In the genomic region with DNA sequence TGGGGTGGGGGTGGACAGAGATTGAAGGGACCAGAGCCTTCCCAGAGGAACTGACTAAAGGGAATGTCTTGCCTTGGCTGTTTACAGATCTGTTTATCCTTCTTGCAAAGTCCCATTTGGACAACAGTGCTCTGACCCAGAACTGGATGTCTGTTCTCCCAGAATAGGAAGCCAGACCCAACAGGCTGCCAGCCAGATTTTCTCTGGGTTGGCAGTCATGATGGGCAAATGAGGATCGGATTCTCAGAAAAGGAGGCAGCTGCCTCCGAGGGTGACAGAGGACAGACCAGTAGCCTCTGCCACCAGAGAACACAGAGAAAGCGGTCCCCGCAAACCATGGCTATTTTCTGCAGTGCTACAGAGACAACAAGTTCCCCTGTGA, we compare ENCODE assay signal across 8 mouse cellular contexts. TPM values are rescaled to one million over a fixed set of nuclear protein-coding genes. Genes with fewer than 3 reads are reported as not detected.
DNase-seq lines count a peak whose midpoint lies in the region; ATAC-seq lines count a peak whose summit lies in the region.

No protein-coding gene starts in this region.

- H3K27ac ChIP-seq in embryonic facial prominence, embryonic 12.5 days = peak overlapping the region; percentile 96
- H3K27ac ChIP-seq in heart, embryonic 16.5 days (ENCODE audit: low read length) = peak overlapping the region; percentile 96
- peak overlapping the region; percentile 75 for H3K27ac ChIP-seq in limb, embryonic 11.5 days (replicated peaks; ENCODE audit: low read depth, low read length)
- peak overlapping the region; percentile 54; the same call in 1 of the 2 replicates for H3K27ac ChIP-seq in neural tube, embryonic 12.5 days

- H3K4me3 ChIP-seq in embryonic facial prominence, embryonic 12.5 days = peak overlapping the region; percentile 60
- H3K4me3 ChIP-seq in heart, embryonic 16.5 days (ENCODE audit: low read length) = peak overlapping the region; percentile 71
- H3K4me3 ChIP-seq in limb, embryonic 11.5 days (ENCODE audit: low read depth, low read length) = peak overlapping the region; percentile 40
- H3K4me3 ChIP-seq in neural tube, embryonic 12.5 days = peak overlapping the region; percentile 44

- peaks cover 42% of the 10 kb centered on the region for H3K4me1 ChIP-seq in embryonic facial prominence, embryonic 12.5 days
- H3K4me1 ChIP-seq in heart, embryonic 16.5 days (ENCODE audit: control insufficient read depth, insufficient read depth, low read length) = peaks cover 50% of the 10 kb centered on the region
- H3K4me1 ChIP-seq in limb, embryonic 11.5 days (ENCODE audit: control insufficient read depth, insufficient read depth, low read length) = peaks cover 25% of the 10 kb centered on the region
- H3K4me1 ChIP-seq in neural tube, embryonic 12.5 days = peaks cover 46% of the 10 kb centered on the region

- H3K9ac ChIP-seq in embryonic facial prominence, embryonic 12.5 days = peak overlapping the region; percentile 81
- H3K9ac ChIP-seq in heart, embryonic 16.5 days (ENCODE audit: low read length) = peak overlapping the region; percentile 93
- peak overlapping the region; percentile 62 for H3K9ac ChIP-seq in limb, embryonic 11.5 days (ENCODE audit: low read length)
- peak overlapping the region; percentile 65 for H3K9ac ChIP-seq in neural tube, embryonic 12.5 days

- no peak for ATAC-seq in embryonic facial prominence, embryonic 12.5 days (ENCODE audit: insufficient number of reproducible peaks, insufficient read depth, low FRiP score, low TSS enrichment)
- 0 out of 2 replicates have a peak, but pooled peaks have one; percentile 0 for ATAC-seq in heart, embryonic 16.5 days (replicated peaks; ENCODE audit: extremely low read depth, insufficient read depth, low FRiP score)
- 0 out of 2 replicates have a peak, but pooled peaks have one; percentile 2 for ATAC-seq in limb, embryonic 11.5 days (ENCODE audit: insufficient number of reproducible peaks, low FRiP score, low TSS enrichment, low read depth)
- no peak for ATAC-seq in neural tube, embryonic 12.5 days (ENCODE audit: low FRiP score, low read depth)

- no peaks in the 10 kb centered on the region for H3K27me3 ChIP-seq in embryonic facial prominence, embryonic 12.5 days
- H3K27me3 ChIP-seq in heart, embryonic 16.5 days (ENCODE audit: control insufficient read depth, insufficient read depth, low read length) = no peaks in the 10 kb centered on the region
- no peaks in the 10 kb centered on the region for H3K27me3 ChIP-seq in limb, embryonic 11.5 days (ENCODE audit: control insufficient read depth, insufficient read depth, low read length)
- H3K27me3 ChIP-seq in neural tube, embryonic 12.5 days (replicated peaks) = no peaks in the 10 kb centered on the region

- H3K36me3 ChIP-seq in embryonic facial prominence, embryonic 12.5 days = 0 out of 2 replicates have a peak, but pooled peaks cover 3% of the 10 kb centered on the region
- H3K36me3 ChIP-seq in heart, embryonic 16.5 days (ENCODE audit: control insufficient read depth, insufficient read depth) = no peaks in the 10 kb centered on the region
- no peaks in the 10 kb centered on the region for H3K36me3 ChIP-seq in limb, embryonic 11.5 days (ENCODE audit: control insufficient read depth, insufficient read depth, low read length)
- H3K36me3 ChIP-seq in neural tube, embryonic 12.5 days = no peaks in the 10 kb centered on the region

- 4% methylated on average over 4 of the region's 4 CpGs for WGBS in embryonic facial prominence, embryonic 12.5 days
- 4% methylated on average over 4 of the region's 4 CpGs for WGBS in heart, embryonic 16.5 days
- 7% methylated on average over 4 of the region's 4 CpGs for WGBS in limb, embryonic 11.5 days
- 7% methylated on average over 4 of the region's 4 CpGs for WGBS in neural tube, embryonic 12.5 days

- H3K9me3 ChIP-seq in embryonic facial prominence, embryonic 12.5 days = no peaks in the 10 kb centered on the region
- no peaks in the 10 kb centered on the region for H3K9me3 ChIP-seq in heart, embryonic 16.5 days (replicated peaks; ENCODE audit: control insufficient read depth, low read length)
- H3K9me3 ChIP-seq in limb, embryonic 11.5 days (ENCODE audit: control insufficient read depth, low read length) = no peaks in the 10 kb centered on the region
- H3K9me3 ChIP-seq in neural tube, embryonic 12.5 days = no peaks in the 10 kb centered on the region

- DNase-seq in adrenal gland, postnatal 10 days = peak; percentile 72
- no peak for DNase-seq in adrenal gland, adult 18-20 months (ENCODE audit: low spot score in 2 of 2)
- peak; percentile 49 for DNase-seq in 3T3-L1 (ENCODE audit: low read depth, low spot score)
- DNase-seq in limb, embryonic 11.5 days (ENCODE audit: low spot score) = peak; percentile 24
- no peak for DNase-seq in thymus, postnatal 10 days (ENCODE audit: low spot score in 2 of 2)

- H3K4me2 ChIP-seq in embryonic facial prominence, embryonic 12.5 days (replicated peaks) = peak overlapping the region; percentile 87
- H3K4me2 ChIP-seq in heart, embryonic 16.5 days (ENCODE audit: low read depth, low read length) = peak overlapping the region; percentile 81
- H3K4me2 ChIP-seq in limb, embryonic 11.5 days (ENCODE audit: low read depth, severe bottlenecking) = peak overlapping the region; percentile 63
- peak overlapping the region; percentile 58 for H3K4me2 ChIP-seq in neural tube, embryonic 12.5 days (replicated peaks)

RNA-seq across cellular contexts. Expression of a gene that starts 3.7 kb away (rescaled TPM):
- 1,000 to 10,000 TPM; 2,122 to 2,491 TPM for total RNA-seq in adrenal gland, postnatal 10 days (2021)
- 1,000 to 10,000 TPM; 1,159 to 2,168 TPM for total RNA-seq in adrenal gland, adult 18-20 months (2021)
- polyA plus RNA-seq in embryonic facial prominence, embryonic 12.5 days (2016; fragmentation: Nextera tagmentation; extraction: Ambion mirVana) = 772 and 814 TPM in 2 replicates
- 1,876 and 1,966 TPM in 2 replicates for polyA plus RNA-seq in heart, embryonic 16.5 days (2015; fragmentation: Nextera tagmentation; extraction: Ambion mirVana)
- polyA plus RNA-seq in limb, embryonic 11.5 days (2014; fragmentation: Nextera tagmentation; extraction: Ambion mirVana) = 244 and 249 TPM in 2 replicates
- 545 and 567 TPM in 2 replicates for polyA plus RNA-seq in neural tube, embryonic 12.5 days (2016; fragmentation: Nextera tagmentation; extraction: Ambion mirVana)

RNA-seq across cellular contexts. Expression of a gene that starts 41.8 kb away (rescaled TPM):
- total RNA-seq in adrenal gland, postnatal 10 days (2021) = 100 to 1,000 TPM; 271 to 292 TPM
- 100 to 1,000 TPM; 231 to 325 TPM for total RNA-seq in adrenal gland, adult 18-20 months (2021)
- 297 and 344 TPM in 2 replicates for polyA plus RNA-seq in embryonic facial prominence, embryonic 12.5 days (2016; fragmentation: Nextera tagmentation; extraction: Ambion mirVana)
- 213 and 263 TPM in 2 replicates for polyA plus RNA-seq in heart, embryonic 16.5 days (2015; fragmentation: Nextera tagmentation; extraction: Ambion mirVana)
- polyA plus RNA-seq in limb, embryonic 11.5 days (2014; fragmentation: Nextera tagmentation; extraction: Ambion mirVana) = 234 and 240 TPM in 2 replicates
- 275 and 300 TPM in 2 replicates for polyA plus RNA-seq in neural tube, embryonic 12.5 days (2016; fragmentation: Nextera tagmentation; extraction: Ambion mirVana)

RNA-seq across cellular contexts. Expression of a gene that starts 50.2 kb away (rescaled TPM):
- 10 to 100 TPM; 55.5 to 60.0 TPM for total RNA-seq in adrenal gland, postnatal 10 days (2021)
- 10 to 100 TPM; 49.7 to 56.3 TPM for total RNA-seq in adrenal gland, adult 18-20 months (2021)
- 237 TPM in 2 replicates for polyA plus RNA-seq in embryonic facial prominence, embryonic 12.5 days (2016; fragmentation: Nextera tagmentation; extraction: Ambion mirVana)
- polyA plus RNA-seq in heart, embryonic 16.5 days (2015; fragmentation: Nextera tagmentation; extraction: Ambion mirVana) = 104 and 106 TPM in 2 replicates
- polyA plus RNA-seq in limb, embryonic 11.5 days (2014; fragmentation: Nextera tagmentation; extraction: Ambion mirVana) = 260 and 269 TPM in 2 replicates
- 178 and 185 TPM in 2 replicates for polyA plus RNA-seq in neural tube, embryonic 12.5 days (2016; fragmentation: Nextera tagmentation; extraction: Ambion mirVana)

Comparison
In these comparisons a context has a peak if more than half of its experiments do, and no peak if none do; other contexts are left out.
1. DNase-seq: peak in adrenal gland, postnatal 10 days (single experiment), 3T3-L1 (single experiment) and limb, embryonic 11.5 days (single experiment); none in adrenal gland, adult 18-20 months (0 of 2) and thymus, postnatal 10 days (0 of 2).
2. ATAC-seq: peak in heart, embryonic 16.5 days (single experiment) and limb, embryonic 11.5 days (single experiment); none in embryonic facial prominence, embryonic 12.5 days (single experiment) and neural tube, embryonic 12.5 days (single experiment).
3. Peak in every context shown above with its lines, with median percentiles within 50 percentile points of each other: H3K27ac ChIP-seq, H3K4me2 ChIP-seq, H3K4me3 ChIP-seq and H3K9ac ChIP-seq.